Mouse (Mus musculus) lung, postnatal 0 days (tissue): ENCODE measurements at regions not wholly inside any gene's neighbourhood (a gene's known extent, or its start where the extent isn't known, plus 50 kb on each side); places are given as distances from the start of the nearest gene placed in this dataset.

Experiments used
- ATAC-seq: fragments of 200-750 bp; cut with Nextera tagmentation; 2 replicates; pipeline ENCODE4 v1.8.0; 2017; ENCODE audit warnings: moderate library complexity
- DNase-seq: peaks from one replicate; pipeline ENCODE4 v3.0.0-alpha.2; 2016; ENCODE audit warnings: low spot score
- H3K27ac ChIP-seq: fragments of 300-500 bp; sonication (generic); 2 replicates; pipeline ENCODE4 v1.5.1; 2014; ENCODE audit warnings: antibody characterized with exemption, mild to moderate bottlenecking, low read length, mixed read lengths
- H3K27me3 ChIP-seq: fragments of 300-500 bp; sonication (generic); replicated peaks from 2 replicates; pipeline ENCODE4 v1.6.1; 2014; ENCODE audit warnings: low read length, mixed read lengths; ENCODE audit not compliant: insufficient read depth
- H3K36me3 ChIP-seq: fragments of 300-500 bp; sonication (generic); 2 replicates; pipeline ENCODE4 v1.6.1; 2014; ENCODE audit warnings: low read length, mixed read lengths; ENCODE audit not compliant: insufficient read depth
- H3K4me1 ChIP-seq: fragments of 300-500 bp; sonication (generic); 2 replicates; pipeline ENCODE4 v1.6.1; 2014; ENCODE audit warnings: antibody characterized with exemption, low read depth, low read length, mixed read lengths; ENCODE audit not compliant: insufficient read depth
- H3K4me2 ChIP-seq: fragments of 300-500 bp; sonication (generic); replicated peaks from 2 replicates; pipeline ENCODE4 v1.6.1; 2014; ENCODE audit warnings: low read depth, mild to moderate bottlenecking, low read length, moderate library complexity, mixed read lengths
- H3K4me3 ChIP-seq: fragments of 300-500 bp; sonication (generic); 2 replicates; pipeline ENCODE4 v1.5.1; 2014; ENCODE audit warnings: low read depth, low read length
- H3K9ac ChIP-seq: fragments of 300-500 bp; sonication (generic); replicated peaks from 2 replicates; pipeline ENCODE4 v1.6.1; 2014; ENCODE audit warnings: low read depth, mild to moderate bottlenecking
- H3K9me3 ChIP-seq: fragments of 300-500 bp; sonication (generic); 2 replicates; pipeline ENCODE4 v1.6.1; 2016; ENCODE audit warnings: low read length, mixed read lengths
- CTCF ChIP-seq: IDR thresholded peaks from 2 replicates; pipeline ENCODE4 v1.5.1; 2016; ENCODE audit warnings: antibody characterized with exemption, mild to moderate bottlenecking
- EP300 ChIP-seq: IDR thresholded peaks from 2 replicates; pipeline ENCODE4 v1.6.1; 2016; ENCODE audit warnings: antibody characterized with exemption, mild to moderate bottlenecking, control low read depth
- WGBS: fragments of 180-500 bp; shearing (Covaris S2); extraction: QIAGEN DNeasy Blood & Tissue Kit; methylation state at CpG from one replicate; pipeline ENCODE4 v1.1.7; 2014; 5-methylcytosine and 5-hydroxymethylcytosine counted together

DNA sequence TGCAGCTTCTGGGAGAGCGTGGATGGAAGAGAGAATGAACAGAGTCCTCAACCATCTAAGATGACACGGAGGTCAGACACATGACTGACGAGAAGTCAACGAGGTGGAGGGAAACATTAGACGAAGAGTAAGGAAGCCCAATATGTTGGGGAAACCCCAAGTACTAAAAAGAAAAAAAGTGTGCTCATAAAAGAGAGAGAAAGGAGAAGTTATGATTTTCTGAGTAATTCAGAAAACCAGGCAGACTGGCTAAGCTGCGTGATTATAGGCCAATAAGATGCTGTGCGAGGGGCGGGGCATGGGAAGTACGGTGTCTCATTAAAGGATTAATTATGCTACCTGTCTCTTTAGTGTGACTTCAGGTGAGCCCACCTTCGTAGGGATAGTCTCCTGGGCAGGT, 88.6 kb upstream of the Tank start:
- H3K4me3 ChIP-seq, result no peak overlapping the region
- no peak overlapping the region for H3K27ac ChIP-seq
- no peaks in the 10 kb centered on the region; the same call in 1 of the 2 replicates for H3K4me1 ChIP-seq
- H3K4me2 ChIP-seq, result no peak overlapping the region
- no peaks in the 10 kb centered on the region for H3K36me3 ChIP-seq
- H3K9me3 ChIP-seq, result no peaks in the 10 kb centered on the region
- no peak for TF ChIP-seq EP300
- TF ChIP-seq CTCF, result no peak
- no peak for ATAC-seq
- DNase-seq, result no peak
- 88% methylated on average over 10 of the region's 10 CpGs for WGBS
- H3K9ac ChIP-seq, result no peak overlapping the region
- no peaks in the 10 kb centered on the region for H3K27me3 ChIP-seq

DNA sequence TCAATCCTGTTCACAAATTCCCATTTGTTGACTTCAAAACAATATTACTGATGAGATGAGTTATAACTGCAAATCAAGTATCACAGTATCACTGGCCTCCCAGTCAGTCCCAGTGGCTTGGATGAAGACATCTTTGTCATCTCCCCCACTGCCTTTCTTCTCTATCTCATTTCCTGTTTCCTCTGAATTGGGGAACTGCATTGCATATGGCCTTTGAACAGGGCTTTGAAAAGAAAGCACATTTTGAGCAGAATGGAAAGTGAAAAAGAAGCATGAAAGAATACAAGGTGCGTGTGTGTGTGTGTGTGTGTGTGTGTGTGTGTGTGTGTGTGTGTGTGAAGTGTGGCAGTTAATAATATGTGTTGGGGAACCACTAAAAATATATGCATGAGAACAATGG, 94.6 kb upstream of the Tank start:
- 81% methylated on average over 1 of the region's 1 CpGs for WGBS

DNA sequence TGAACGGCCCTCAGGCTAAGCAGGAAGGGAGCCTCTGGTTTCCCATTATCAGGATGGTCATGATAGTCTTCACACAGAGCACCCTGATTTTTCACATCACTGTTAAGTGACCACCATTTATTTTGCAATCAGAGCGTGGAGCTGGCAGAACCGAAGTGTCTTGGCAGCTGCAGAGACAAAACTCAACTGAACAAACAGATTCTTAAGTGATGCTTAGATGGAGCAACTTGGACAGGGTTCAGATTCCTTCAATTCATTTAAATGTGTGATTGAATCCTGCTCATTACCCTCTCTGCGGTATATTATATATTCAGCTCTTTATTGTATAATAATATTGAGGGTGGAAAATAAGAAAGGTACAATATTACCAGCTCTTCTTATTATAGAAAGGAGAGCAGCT, 101.7 kb upstream of the Tank start:
- Histone ChIP-seq H3K4me1 (no peaks in the 10 kb centered on the region), H3K27ac (no peak overlapping the region), H3K9me3 (no peaks in the 10 kb centered on the region), H3K36me3 (no peaks in the 10 kb centered on the region), H3K4me3 (no peak overlapping the region), H3K4me2 (no peak overlapping the region), H3K9ac (no peak overlapping the region), H3K27me3 (no peaks in the 10 kb centered on the region)
- TF ChIP-seq EP300, result no peak
- no peak for TF ChIP-seq CTCF
- DNase-seq, result peak; percentile 27
- WGBS, result 47% methylated on average over 4 of the region's 4 CpGs
- no peak for ATAC-seq

More for the DNA sequence above, 94.6 kb upstream of the Tank start:
- ATAC-seq, result no peak
- TF ChIP-seq CTCF (no peak), EP300 (no peak)
- no peaks in the 10 kb centered on the region for H3K27me3 ChIP-seq
- H3K27ac ChIP-seq, result no peak overlapping the region
- no peaks in the 10 kb centered on the region for H3K36me3 ChIP-seq
- no peak overlapping the region for H3K4me3 ChIP-seq
- H3K4me2 ChIP-seq, result no peak overlapping the region
- DNase-seq, result no peak
- no peaks in the 10 kb centered on the region for H3K9me3 ChIP-seq
- no peaks in the 10 kb centered on the region for H3K4me1 ChIP-seq
- H3K9ac ChIP-seq, result no peak overlapping the region

- Histone ChIP-seq H3K9ac (no peak overlapping the region), H3K27me3 (no peaks in the 10 kb centered on the region), H3K4me3 (no peak overlapping the region), H3K27ac (no peak overlapping the region), H3K36me3 (no peaks in the 10 kb centered on the region), H3K4me1 (no peaks in the 10 kb centered on the region), H3K4me2 (no peak overlapping the region), H3K9me3 (no peaks in the 10 kb centered on the region)
- TF ChIP-seq EP300 (no peak), CTCF (no peak)
- DNase-seq (no peak), ATAC-seq (no peak)
- WGBS, result 48% methylated on average over 10 of the region's 10 CpGs
Measured at GRCm38 (mm10) chr2:61474626-61475025, 103.8 kb upstream of the Tank start.

DNA sequence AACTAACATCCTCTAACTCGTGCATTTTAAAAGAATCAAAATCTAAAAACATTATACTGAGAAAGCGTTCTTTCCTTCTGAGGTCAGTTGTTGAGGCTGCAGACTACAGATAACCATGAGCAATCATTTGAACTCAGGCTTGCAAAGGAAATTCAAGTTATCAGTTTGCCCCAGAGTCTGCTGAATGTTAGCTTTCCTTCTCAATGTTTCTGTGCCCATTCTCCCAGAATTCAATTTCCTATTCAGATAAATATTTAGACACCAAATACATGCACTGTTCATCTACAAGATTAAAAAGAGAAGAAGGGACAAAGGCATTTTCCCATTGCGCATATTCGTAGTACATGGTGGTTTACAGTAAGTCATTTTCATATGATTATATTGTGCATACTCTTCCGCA, 107.9 kb upstream of the Tank start:
- WGBS, result 83% methylated on average over 5 of the region's 5 CpGs
- no peak for DNase-seq
- no peak overlapping the region for H3K9ac ChIP-seq

DNA sequence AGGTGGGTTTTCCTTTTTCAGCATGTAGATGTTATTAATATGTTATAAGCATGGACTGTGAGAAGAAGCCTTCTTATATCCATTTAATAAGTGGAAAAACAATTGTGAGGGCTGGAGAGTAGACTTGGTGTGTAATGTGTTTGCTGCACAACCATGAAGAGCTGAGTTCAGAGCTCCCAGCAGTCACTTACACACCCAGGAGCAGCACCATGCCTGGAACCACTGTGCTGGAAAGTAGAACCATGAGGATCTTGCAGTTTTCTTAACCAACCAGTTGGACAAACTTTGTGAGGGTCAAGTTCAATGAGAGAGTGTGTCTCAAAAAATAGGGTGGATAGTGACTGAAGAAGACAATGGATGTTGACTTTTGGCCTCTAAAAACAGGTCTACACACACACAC, 108.3 kb upstream of the Tank start:
- no peak for TF ChIP-seq EP300
- no peak for TF ChIP-seq CTCF
- Histone ChIP-seq H3K4me1 (no peaks in the 10 kb centered on the region), H3K4me3 (no peak overlapping the region), H3K36me3 (no peaks in the 10 kb centered on the region), H3K4me2 (no peak overlapping the region), H3K9ac (no peak overlapping the region), H3K27ac (no peak overlapping the region), H3K9me3 (no peaks in the 10 kb centered on the region), H3K27me3 (no peaks in the 10 kb centered on the region)
- ATAC-seq, result no peak
- no peak for DNase-seq

More for the DNA sequence above, 107.9 kb upstream of the Tank start:
- Histone ChIP-seq H3K4me3 (no peak overlapping the region), H3K27me3 (no peaks in the 10 kb centered on the region), H3K36me3 (no peaks in the 10 kb centered on the region), H3K9me3 (no peaks in the 10 kb centered on the region), H3K4me2 (no peak overlapping the region), H3K4me1 (no peaks in the 10 kb centered on the region), H3K27ac (no peak overlapping the region)
- no peak for TF ChIP-seq CTCF
- no peak for TF ChIP-seq EP300
- no peak for ATAC-seq

DNA sequence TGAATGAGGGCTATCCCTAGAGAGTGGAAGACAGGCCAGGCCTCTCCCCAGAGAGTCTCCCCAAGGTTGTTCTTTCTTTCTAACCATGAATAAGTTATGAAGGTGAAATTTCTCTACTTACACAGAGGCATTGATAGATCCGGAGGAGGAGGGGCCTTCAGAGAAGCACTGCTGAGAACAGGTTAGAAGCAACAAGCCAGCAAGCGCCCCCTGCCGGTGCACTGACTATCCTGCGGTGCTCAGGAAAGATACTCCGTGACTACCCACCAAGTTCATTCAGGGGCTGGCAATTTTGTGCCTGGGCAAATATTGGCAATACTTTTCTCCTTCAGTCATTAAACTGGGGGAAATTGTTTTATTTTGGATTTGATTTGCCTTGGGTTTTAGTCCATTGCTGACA, 122.5 kb upstream of the Tank start:
- Histone ChIP-seq H3K9me3 (no peaks in the 10 kb centered on the region), H3K4me3 (no peak overlapping the region), H3K36me3 (no peaks in the 10 kb centered on the region), H3K4me1 (no peaks in the 10 kb centered on the region; the same call in 1 of the 2 replicates), H3K27ac (no peak overlapping the region), H3K27me3 (no peaks in the 10 kb centered on the region), H3K4me2 (no peak overlapping the region), H3K9ac (no peak overlapping the region)
- peak; percentile 71 for TF ChIP-seq CTCF
- no peak for TF ChIP-seq EP300
- DNase-seq, result peak; percentile 56
- no peak for ATAC-seq
- WGBS, result 27% methylated on average over 5 of the region's 5 CpGs
